Mouse (Mus musculus) brain, adult 2 months (tissue): ENCODE results near the gene Vmn1r14.
A peak's percentile ranks its signal among the peaks of the same experiment; 100 is the strongest.
"Not testable (repeated sequence)": the region's sequence is repeated elsewhere in the genome, so short reads cannot be mapped to it uniquely, and the experiment has no call there.

Experiments
- DNase-seq: peaks from one replicate; pipeline ENCODE4 v3.0.0; 2011; ENCODE audit warnings: low read depth, low spot score

Vmn1r14 gene

DNA sequence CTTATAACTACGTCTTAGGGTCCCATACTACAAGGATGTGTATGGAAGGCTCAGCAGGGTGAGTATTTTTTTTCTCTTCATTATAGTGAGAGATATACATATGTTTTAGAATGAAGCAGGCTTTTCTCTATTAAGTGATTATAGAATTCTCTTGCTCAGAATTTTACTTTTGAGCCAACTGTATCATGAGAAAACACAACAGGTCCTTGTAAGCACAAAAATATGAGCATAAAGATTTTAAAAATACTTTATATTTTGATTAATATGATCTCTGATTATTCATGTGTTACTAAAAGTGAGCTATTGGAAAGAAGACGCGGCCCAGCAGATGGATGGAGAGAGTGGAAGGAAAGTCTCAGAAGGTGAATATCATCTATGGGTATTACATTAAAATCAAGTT, at the start of gene Vmn1r14:
Vmn1r14 (plus strand) TSS at position 301 of the 400 bp plus-strand sequence.
- no peak for DNase-seq

DNA sequence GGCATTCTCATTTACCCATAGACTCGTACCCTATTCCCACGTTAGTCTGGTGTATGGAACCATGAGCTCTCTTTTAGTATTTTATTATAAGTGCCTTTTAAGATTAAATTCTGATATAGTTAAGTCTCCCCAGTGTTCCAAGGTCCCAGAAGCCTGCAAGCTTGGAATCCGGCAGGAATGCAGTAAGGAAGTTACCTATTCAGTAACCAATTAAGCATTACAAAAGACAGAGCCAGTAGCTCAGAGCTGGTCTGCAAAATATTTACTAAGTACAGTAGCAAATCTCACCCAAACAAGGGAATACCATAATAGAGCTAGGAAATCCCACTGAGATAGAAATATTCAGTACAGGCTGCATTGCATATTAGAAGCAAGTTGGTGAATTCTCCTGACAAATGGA, 41.5 kb upstream of the Vmn1r14 start:
- DNase-seq, result not testable (repeated sequence)

DNA sequence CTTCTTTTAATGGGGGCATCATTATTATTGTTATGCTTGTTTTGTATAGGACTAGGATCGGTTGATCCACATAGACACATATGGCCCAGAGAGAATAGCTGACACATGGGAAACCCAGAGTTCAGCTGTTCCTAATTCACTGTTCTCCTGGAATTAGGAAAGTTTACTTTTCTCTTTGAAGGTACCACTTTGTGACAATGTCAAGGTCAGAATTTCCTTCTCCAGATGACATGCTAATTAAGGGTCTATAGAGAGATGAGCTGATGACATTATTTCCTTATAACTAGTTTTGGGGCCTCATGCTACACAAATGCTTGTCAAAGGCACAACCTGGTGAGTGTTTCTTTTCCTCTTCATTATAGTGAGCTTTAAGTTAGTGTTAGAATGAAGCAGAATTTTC, 28.5 kb upstream of the Vmn1r14 start, which contains the start of gene Vmn1r13:
Vmn1r13 (plus strand) TSS at position 301 of the 400 bp plus-strand sequence.
- not testable (repeated sequence) for DNase-seq

DNA sequence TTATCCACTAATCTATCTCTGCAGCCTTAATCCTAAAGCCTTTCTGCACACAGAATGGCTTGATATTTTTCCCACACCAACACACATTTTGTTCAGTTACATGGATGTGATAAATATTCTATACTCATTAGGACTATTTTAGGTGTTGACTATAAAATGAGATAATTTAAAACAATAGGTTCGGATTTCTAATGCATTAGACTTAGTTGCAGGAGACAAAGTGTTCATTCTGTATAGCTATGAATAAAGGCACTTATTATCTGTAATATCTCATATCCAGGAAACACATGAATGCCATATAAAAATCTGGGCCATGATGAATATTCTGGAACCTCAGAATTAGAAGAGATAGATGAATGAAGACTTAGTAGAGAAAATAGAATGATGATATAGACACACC, 26.2 kb downstream of the Vmn1r14 start, which contains the start of gene Vmn1r15:
Vmn1r15 (plus strand) TSS at position 301 of the 400 bp plus-strand sequence.
- DNase-seq, result no peak

DNA sequence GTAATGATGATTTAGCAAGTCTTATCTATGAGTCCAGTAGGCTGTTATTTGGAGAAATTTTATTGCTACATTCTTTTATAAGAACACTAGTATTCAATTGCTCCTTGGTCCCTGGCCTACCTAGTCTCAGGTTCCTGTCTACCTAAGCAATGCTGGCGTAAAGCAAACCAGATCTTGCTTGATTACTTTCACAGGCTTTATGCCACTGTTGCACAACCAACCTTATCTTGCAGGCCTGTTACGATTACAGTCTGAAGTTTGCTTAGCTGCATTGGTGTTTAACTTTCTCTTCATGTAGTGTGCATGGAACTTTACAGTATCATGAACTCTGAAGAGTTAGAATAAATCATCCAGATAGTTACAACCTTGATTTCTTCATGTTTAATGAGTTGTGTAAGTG, 29.5 kb downstream of the Vmn1r14 start:
- no peak for DNase-seq

DNA sequence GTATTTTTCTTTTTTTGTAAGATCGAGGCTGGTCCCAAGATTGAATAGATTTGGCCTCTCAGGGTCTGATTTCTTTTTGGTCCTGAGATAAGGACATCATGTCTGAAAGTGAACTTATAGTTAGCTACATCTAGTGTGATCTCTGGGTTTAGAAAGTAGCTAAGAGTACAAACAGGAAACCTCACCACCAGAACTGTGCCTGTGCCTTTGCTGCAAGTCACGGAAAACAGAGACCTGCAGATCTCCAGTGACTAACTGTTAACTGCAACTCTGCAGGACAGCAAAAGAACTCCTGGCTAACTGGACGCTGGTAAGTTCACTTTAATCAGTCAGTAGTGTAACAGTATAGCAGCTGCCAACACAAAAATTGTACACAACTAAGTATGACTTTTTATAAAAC, 40.4 kb downstream of the Vmn1r14 start:
- DNase-seq, result no peak

DNA sequence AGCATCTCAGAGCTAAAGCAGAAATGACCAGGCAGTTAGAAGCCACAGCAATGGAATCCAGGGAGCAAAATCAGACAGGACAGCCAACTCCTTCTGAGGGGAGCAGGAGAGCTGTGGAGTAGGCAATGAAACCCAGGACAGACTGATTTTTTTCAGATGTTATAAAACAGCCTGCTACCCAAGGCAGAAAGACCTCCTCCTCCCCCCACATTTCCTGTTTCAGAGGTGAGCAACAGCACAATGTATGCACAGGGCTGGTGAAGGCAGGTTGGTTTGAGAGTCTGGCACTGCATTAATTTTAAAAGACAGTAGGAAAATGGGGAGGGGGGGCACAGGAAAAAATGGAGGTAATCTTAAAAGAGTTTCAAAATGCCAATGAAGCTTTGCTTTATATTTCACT, 41.0 kb downstream of the Vmn1r14 start:
- no peak for DNase-seq

DNA sequence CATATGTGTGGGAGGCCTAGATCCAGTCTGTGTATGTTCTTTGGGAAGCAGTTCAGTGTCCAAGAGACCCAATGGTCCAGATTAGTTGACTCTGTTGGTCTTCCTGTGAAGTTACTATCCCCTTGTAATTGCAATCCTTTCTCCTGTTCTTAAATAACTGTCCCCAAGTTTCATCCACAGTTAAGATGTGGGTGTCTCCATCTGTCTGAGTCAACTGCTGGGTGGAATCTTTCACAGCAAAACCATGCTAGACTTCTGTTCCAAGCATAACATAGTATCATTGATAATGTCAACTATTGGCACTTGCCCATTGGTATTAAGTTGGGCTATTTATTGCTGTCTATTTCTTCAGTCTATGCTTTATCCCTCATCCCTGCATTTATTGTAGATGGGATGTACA, 47.5 kb downstream of the Vmn1r14 start:
- DNase-seq, result peak; percentile 39
